Mouse (Mus musculus): Measurements from ENCODE around the gene Farp1. TPM values are rescaled to one million over a fixed set of nuclear protein-coding genes. Genes with fewer than 3 reads are reported as not detected.

The Farp1 gene
- total RNA-seq, 1 experiment, result 8.6 TPM

- no peak overlapping the region for H3K4me3 ChIP-seq (ENCODE audit: insufficient read depth in 1 of 2, low read depth in 1 of 2, low read length in 2 of 2, poor library complexity in 1 of 2, severe bottlenecking in 1 of 2)
- H3K27ac ChIP-seq (ENCODE audit: insufficient read depth, low read depth, low read length, poor library complexity, severe bottlenecking), result no peak overlapping the region
- no peak for DNase-seq (ENCODE audit: low read depth, low spot score)
- H3K36me3 ChIP-seq (ENCODE audit: control insufficient read depth, insufficient read depth, low read length, poor library complexity, severe bottlenecking), result no peaks in the 10 kb centered on the region
- in situ Hi-C loops (cut with MboI; ENCODE audit: low sequenced_read_pairs in 2 of 2, unreplicated experiment in 2 of 2), result no loop called here
- H3K4me1 ChIP-seq (ENCODE audit: control insufficient read depth in 2 of 2, insufficient read depth in 2 of 2, low read length in 2 of 2, poor library complexity in 1 of 2), result peaks cover 0 to 23% of the 10 kb centered on the region in 2 experiments; a peak in 2 of 4 replicates
- TF ChIP-seq ZC3H11A (IDR thresholded peaks at IDR 0.05; ENCODE audit: borderline replicate concordance, low read depth, low read length), result no peak
- no peak for TF ChIP-seq MAFK (IDR thresholded peaks at IDR 0.05; ENCODE audit: insufficient read depth, low read depth, low read length)
- TF ChIP-seq HCFC1 (IDR thresholded peaks at IDR 0.05; ENCODE audit: borderline replicate concordance, insufficient read depth, low read length), result no peak
- TF ChIP-seq ZNF384 (IDR thresholded peaks at IDR 0.05; ENCODE audit: low read depth, low read length), result no peak
- TF ChIP-seq CHD2 (IDR thresholded peaks at IDR 0.05; ENCODE audit: low read depth, low read length), result no peak
- H3K9ac ChIP-seq (ENCODE audit: insufficient read depth, low read depth, low read length, poor library complexity, severe bottlenecking), result no peak overlapping the region
- H3K9me3 ChIP-seq (ENCODE audit: control insufficient read depth, insufficient read depth, low read depth, low read length), result no peaks in the 10 kb centered on the region
Observed at GRCm38 (mm10) chr14:121107707-121108285, 72.8 kb downstream of the Farp1 start.

GRCm38 (mm10) chr14:121108439-121109115, 73.6 kb downstream of the Farp1 start:
- Histone ChIP-seq H3K36me3 (ENCODE audit: control insufficient read depth, insufficient read depth, low read length, poor library complexity, severe bottlenecking) (no peaks in the 10 kb centered on the region), H3K4me3 (ENCODE audit: insufficient read depth in 1 of 2, low read depth in 1 of 2, low read length in 2 of 2, poor library complexity in 1 of 2, severe bottlenecking in 1 of 2) (no peak overlapping the region), H3K4me1 (ENCODE audit: control insufficient read depth in 2 of 2, insufficient read depth in 2 of 2, low read length in 2 of 2, poor library complexity in 1 of 2) (peaks cover 0 to 20% of the 10 kb centered on the region in 2 experiments; a peak in 2 of 4 replicates), H3K9me3 (ENCODE audit: control insufficient read depth, insufficient read depth, low read depth, low read length) (no peaks in the 10 kb centered on the region), H3K27ac (ENCODE audit: insufficient read depth, low read depth, low read length, poor library complexity, severe bottlenecking) (no peak overlapping the region), H3K9ac (ENCODE audit: insufficient read depth, low read depth, low read length, poor library complexity, severe bottlenecking) (no peak overlapping the region)
- DNase-seq (ENCODE audit: low read depth, low spot score), result no peak
- TF ChIP-seq MAFK (IDR thresholded peaks at IDR 0.05; ENCODE audit: insufficient read depth, low read depth, low read length) (no peak), HCFC1 (IDR thresholded peaks at IDR 0.05; ENCODE audit: borderline replicate concordance, insufficient read depth, low read length) (no peak), CHD2 (IDR thresholded peaks at IDR 0.05; ENCODE audit: low read depth, low read length) (no peak), ZC3H11A (IDR thresholded peaks at IDR 0.05; ENCODE audit: borderline replicate concordance, low read depth, low read length) (no peak), ZNF384 (IDR thresholded peaks at IDR 0.05; ENCODE audit: low read depth, low read length) (no peak)
- in situ Hi-C loops (cut with MboI; ENCODE audit: low sequenced_read_pairs in 2 of 2, unreplicated experiment in 2 of 2), result no loop called here

- in situ Hi-C loops (cut with MboI; ENCODE audit: low sequenced_read_pairs in 2 of 2, unreplicated experiment in 2 of 2), result no loop called here
- Histone ChIP-seq H3K9ac (ENCODE audit: insufficient read depth, low read depth, low read length, poor library complexity, severe bottlenecking) (no peak overlapping the region), H3K9me3 (ENCODE audit: control insufficient read depth, insufficient read depth, low read depth, low read length) (no peaks in the 10 kb centered on the region), H3K36me3 (ENCODE audit: control insufficient read depth, insufficient read depth, low read length, poor library complexity, severe bottlenecking) (no peaks in the 10 kb centered on the region), H3K4me1 (ENCODE audit: control insufficient read depth in 2 of 2, insufficient read depth in 2 of 2, low read length in 2 of 2, poor library complexity in 1 of 2) (peaks cover 0 to 17% of the 10 kb centered on the region in 2 experiments; a peak in 2 of 4 replicates), H3K27ac (ENCODE audit: insufficient read depth, low read depth, low read length, poor library complexity, severe bottlenecking) (no peak overlapping the region), H3K4me3 (ENCODE audit: insufficient read depth in 1 of 2, low read depth in 1 of 2, low read length in 2 of 2, poor library complexity in 1 of 2, severe bottlenecking in 1 of 2) (no peak overlapping the region)
- TF ChIP-seq MAFK (IDR thresholded peaks at IDR 0.05; ENCODE audit: insufficient read depth, low read depth, low read length), result no peak
- no peak for TF ChIP-seq HCFC1 (IDR thresholded peaks at IDR 0.05; ENCODE audit: borderline replicate concordance, insufficient read depth, low read length)
- TF ChIP-seq ZC3H11A (IDR thresholded peaks at IDR 0.05; ENCODE audit: borderline replicate concordance, low read depth, low read length), result no peak
- no peak for TF ChIP-seq CHD2 (IDR thresholded peaks at IDR 0.05; ENCODE audit: low read depth, low read length)
- no peak for TF ChIP-seq ZNF384 (IDR thresholded peaks at IDR 0.05; ENCODE audit: low read depth, low read length)
- DNase-seq (ENCODE audit: low read depth, low spot score), result no peak
Observed at GRCm38 (mm10) chr14:121109116-121109504, 74.1 kb downstream of the Farp1 start.

- Histone ChIP-seq H3K4me3 (ENCODE audit: insufficient read depth in 1 of 2, low read depth in 1 of 2, low read length in 2 of 2, poor library complexity in 1 of 2, severe bottlenecking in 1 of 2) (no peak overlapping the region), H3K27ac (ENCODE audit: insufficient read depth, low read depth, low read length, poor library complexity, severe bottlenecking) (no peak overlapping the region; the same call in 1 of the 2 replicates), H3K4me1 (ENCODE audit: control insufficient read depth in 2 of 2, insufficient read depth in 2 of 2, low read length in 2 of 2, poor library complexity in 1 of 2) (peaks cover 0 to 13% of the 10 kb centered on the region in 2 experiments; a peak in 2 of 4 replicates), H3K36me3 (ENCODE audit: control insufficient read depth, insufficient read depth, low read length, poor library complexity, severe bottlenecking) (no peaks in the 10 kb centered on the region), H3K9me3 (ENCODE audit: control insufficient read depth, insufficient read depth, low read depth, low read length) (no peaks in the 10 kb centered on the region), H3K9ac (ENCODE audit: insufficient read depth, low read depth, low read length, poor library complexity, severe bottlenecking) (no peak overlapping the region)
- in situ Hi-C loops (cut with MboI; ENCODE audit: low sequenced_read_pairs in 2 of 2, unreplicated experiment in 2 of 2), result no loop called here
- no peak for TF ChIP-seq HCFC1 (IDR thresholded peaks at IDR 0.05; ENCODE audit: borderline replicate concordance, insufficient read depth, low read length)
- no peak for TF ChIP-seq ZC3H11A (IDR thresholded peaks at IDR 0.05; ENCODE audit: borderline replicate concordance, low read depth, low read length)
- TF ChIP-seq MAFK (IDR thresholded peaks at IDR 0.05; ENCODE audit: insufficient read depth, low read depth, low read length), result no peak
- TF ChIP-seq CHD2 (IDR thresholded peaks at IDR 0.05; ENCODE audit: low read depth, low read length), result no peak
- TF ChIP-seq ZNF384 (IDR thresholded peaks at IDR 0.05; ENCODE audit: low read depth, low read length), result no peak
- no peak for DNase-seq (ENCODE audit: low read depth, low spot score)
Observed at GRCm38 (mm10) chr14:121110492-121111267, 75.7 kb downstream of the Farp1 start.

Data from ES-E14 (cell line).